Mouse (Mus musculus): ENCODE measurements around the gene Thap2. TPM values are rescaled to one million over a fixed set of nuclear protein-coding genes. Genes with fewer than 3 reads are reported as not detected.

Thap2 gene
- polyA plus RNA-seq, 1 experiment from 2014 or later: 24.0 TPM

DNA sequence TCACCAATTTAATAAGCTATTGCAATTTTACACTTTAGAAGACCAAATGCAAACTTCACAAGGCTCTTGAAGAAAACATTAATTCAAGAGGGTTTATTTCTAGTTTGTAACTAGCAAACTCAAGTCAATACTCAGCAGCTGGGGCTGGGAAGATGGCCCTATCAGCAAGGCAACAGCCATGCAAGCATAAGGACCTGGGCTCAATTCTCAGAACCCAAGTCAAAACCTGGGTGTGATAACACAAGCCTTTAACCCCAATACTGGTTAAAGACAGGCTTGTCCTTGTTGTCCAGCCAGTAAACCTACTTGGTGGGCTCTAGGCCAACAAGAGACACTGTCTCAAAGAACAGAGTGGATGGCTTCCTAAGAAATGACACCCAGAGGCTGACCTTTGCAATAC is 37.8 kb downstream of the Thap2 start:
- Histone ChIP-seq H3K4me1 (no peaks in the 10 kb centered on the region), H3K9me3 (replicated peaks) (no peaks in the 10 kb centered on the region)

DNA sequence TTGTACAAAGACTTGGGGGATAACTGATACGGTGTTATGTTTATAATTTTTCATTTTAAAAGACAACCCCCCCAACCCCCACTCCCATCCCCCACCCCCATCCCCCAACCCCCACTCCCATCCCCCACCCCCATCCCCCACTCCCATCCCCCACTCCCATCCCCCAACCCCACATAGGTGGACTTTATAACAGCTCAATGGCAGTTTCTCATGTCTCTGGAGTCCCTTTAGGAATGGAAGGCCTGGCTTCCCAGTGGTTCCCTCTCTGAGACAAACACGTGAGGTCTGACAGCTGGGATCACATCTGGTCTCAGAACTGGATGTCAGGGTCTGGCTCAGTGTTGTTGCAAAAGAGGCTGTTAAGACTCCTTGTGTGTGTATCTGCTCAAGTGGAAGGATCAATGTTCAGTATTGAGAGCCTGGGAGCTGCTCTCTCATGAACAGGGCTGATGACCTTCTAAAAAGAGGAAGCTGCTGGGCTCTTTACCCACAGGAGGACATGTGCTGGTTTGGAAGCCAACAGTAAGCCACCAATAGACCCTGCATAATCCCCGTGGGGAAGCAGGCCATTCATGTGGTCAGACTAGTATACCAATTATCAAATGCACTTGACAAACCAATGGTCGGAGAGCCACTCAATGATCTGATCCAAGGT is 41.3 kb downstream of the Thap2 start:
- Histone ChIP-seq H3K36me3 (peaks cover 30% of the 10 kb centered on the region), H3K27me3 (ENCODE audit: low read depth, poor library complexity, severe bottlenecking) (no peaks in the 10 kb centered on the region), H3K4me1 (no peaks in the 10 kb centered on the region), H3K9me3 (replicated peaks) (no peaks in the 10 kb centered on the region), H3K4me3 (no peak overlapping the region), H3K27ac (no peak overlapping the region)
- no peak for DNase-seq (ENCODE audit: low spot score)
- WGBS: 89% methylated on average over 4 of the region's 4 CpGs

More for the DNA sequence above, 37.8 kb downstream of the Thap2 start:
- no peak overlapping the region for H3K27ac ChIP-seq
- peaks cover 26% of the 10 kb centered on the region for H3K36me3 ChIP-seq
- no peak overlapping the region for H3K4me3 ChIP-seq
- H3K27me3 ChIP-seq (ENCODE audit: low read depth, poor library complexity, severe bottlenecking): no peaks in the 10 kb centered on the region
- no peak for DNase-seq (ENCODE audit: low spot score)

DNA sequence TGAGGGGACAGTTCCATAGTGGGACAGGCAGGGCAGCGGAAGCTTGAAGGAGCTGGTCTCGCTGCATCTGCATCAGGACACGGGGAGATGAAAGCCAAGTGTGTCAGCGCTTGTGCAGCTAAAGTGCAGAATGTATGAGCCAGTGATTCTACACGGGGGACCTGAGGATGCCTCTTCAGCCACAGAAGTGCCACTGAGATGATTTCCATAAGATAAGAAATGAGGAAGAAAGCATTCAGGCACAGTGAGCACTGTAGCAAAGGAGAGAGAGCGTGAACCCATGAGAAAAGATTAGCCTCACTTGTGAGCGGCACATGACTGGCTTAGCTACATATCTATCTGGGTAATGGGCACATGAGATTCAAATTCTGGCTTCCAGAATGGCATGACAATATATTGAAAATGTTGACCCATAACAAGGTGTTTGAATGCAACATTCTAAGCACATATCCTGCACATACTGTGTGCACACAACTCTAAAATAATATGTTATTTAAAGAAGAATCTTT is 44.4 kb downstream of the Thap2 start:
- 95% methylated on average over 7 of the region's 7 CpGs for WGBS
- DNase-seq (ENCODE audit: low spot score): no peak
- Histone ChIP-seq H3K4me1 (no peaks in the 10 kb centered on the region), H3K4me3 (no peak overlapping the region), H3K36me3 (peaks cover 19% of the 10 kb centered on the region), H3K9me3 (replicated peaks) (no peaks in the 10 kb centered on the region), H3K27me3 (ENCODE audit: low read depth, poor library complexity, severe bottlenecking) (no peaks in the 10 kb centered on the region), H3K27ac (no peak overlapping the region)

DNA sequence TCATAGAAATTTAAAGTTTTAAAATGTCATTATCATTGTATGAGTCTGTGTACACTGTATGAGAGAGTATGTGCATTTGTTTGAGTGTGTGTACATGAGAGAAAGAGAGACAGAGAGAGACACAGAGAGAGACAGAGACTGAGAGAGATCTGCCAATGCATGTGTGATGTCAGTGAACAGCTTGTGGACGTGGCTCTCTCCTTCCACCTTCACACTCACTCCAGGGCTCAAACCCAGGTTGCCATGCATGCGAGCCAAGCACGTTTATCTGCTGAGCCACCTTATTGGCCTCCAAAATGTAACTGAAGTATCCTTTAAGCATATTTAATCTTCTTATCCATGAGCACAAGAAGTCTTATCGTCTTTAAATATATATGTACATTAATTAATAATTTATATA is 47.3 kb downstream of the Thap2 start:
- WGBS: 86% methylated on average over 4 of the region's 4 CpGs
- Histone ChIP-seq H3K36me3 (peaks cover 6% of the 10 kb centered on the region; the same call in 1 of the 2 replicates), H3K4me3 (no peak overlapping the region), H3K27me3 (ENCODE audit: low read depth, poor library complexity, severe bottlenecking) (no peaks in the 10 kb centered on the region), H3K4me1 (no peaks in the 10 kb centered on the region), H3K9me3 (replicated peaks) (no peaks in the 10 kb centered on the region), H3K27ac (no peak overlapping the region)
- no peak for DNase-seq (ENCODE audit: low spot score)

DNA sequence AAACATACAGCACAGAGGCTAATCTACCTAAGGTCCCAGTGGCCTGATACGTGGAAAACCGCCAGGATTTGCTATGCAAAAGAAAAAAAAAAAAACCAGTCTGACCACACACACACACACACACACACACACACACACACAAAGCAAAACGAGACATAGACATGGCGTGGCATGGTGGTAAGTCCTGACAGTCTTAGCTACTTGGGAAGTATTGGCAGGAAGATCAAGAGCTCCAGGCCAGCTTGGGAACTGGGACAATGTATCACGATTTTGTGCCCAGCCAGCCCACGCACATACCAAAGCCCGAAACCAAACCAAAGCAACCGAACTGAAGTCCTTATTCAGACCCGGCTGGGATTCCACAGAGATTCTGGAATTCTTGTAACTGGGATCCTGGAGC is 50.7 kb downstream of the Thap2 start:
- Histone ChIP-seq H3K4me1 (no peaks in the 10 kb centered on the region), H3K36me3 (no peaks in the 10 kb centered on the region), H3K27me3 (ENCODE audit: low read depth, poor library complexity, severe bottlenecking) (no peaks in the 10 kb centered on the region), H3K27ac (no peak overlapping the region), H3K4me3 (no peak overlapping the region), H3K9me3 (replicated peaks) (no peaks in the 10 kb centered on the region)
- WGBS: 89% methylated on average over 9 of the region's 9 CpGs
- no peak for DNase-seq (ENCODE audit: low spot score)

DNA sequence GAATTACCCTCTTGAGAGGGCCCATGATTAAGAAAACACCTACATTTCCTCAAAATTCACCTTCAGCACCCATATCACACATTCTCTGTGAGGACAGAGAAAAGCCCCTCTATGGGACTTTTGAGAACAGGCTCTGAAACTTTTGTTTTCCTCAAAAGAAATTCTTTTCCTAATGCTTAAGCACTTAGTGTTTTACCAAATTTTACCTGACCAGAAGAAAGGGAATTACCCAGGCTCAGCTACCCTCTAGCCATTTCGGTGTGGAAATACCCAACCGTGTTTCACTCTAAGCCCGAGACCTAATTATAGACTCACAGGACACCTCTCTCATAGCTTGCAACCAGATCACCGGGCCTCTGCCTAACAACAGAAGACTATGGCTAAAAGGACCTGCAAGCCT is 51.2 kb downstream of the Thap2 start:
- no peaks in the 10 kb centered on the region for H3K4me1 ChIP-seq
- no peak for DNase-seq (ENCODE audit: low spot score)
- no peak overlapping the region for H3K4me3 ChIP-seq
- 94% methylated on average over 4 of the region's 4 CpGs for WGBS
- H3K9me3 ChIP-seq (replicated peaks): no peaks in the 10 kb centered on the region
- H3K27me3 ChIP-seq (ENCODE audit: low read depth, poor library complexity, severe bottlenecking): no peaks in the 10 kb centered on the region
- no peaks in the 10 kb centered on the region for H3K36me3 ChIP-seq
- no peak overlapping the region for H3K27ac ChIP-seq

DNA sequence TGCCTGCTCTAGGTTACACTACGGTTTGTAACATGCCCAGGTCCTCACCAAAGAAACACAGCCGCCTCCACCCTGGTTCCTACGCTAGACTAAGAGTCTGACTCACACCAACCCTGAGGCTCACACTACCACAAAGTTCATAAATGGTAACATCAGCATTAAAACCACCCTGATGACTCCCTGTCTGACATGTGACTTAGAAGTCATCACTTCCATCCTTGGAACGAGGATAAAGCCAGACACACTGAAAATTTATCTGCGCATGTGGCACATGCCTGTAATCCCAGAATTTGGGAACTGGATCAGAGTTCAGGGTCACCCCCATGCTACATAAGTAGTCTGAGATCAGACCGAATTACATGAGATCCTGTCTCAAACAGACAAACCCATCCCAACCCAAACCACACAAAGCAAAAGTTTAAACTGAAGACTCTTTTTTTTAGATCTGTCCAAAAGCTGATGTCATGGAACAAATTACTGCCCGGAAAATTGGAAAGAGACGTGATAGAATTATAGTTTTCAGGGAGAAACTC is 51.8 kb downstream of the Thap2 start:
- Histone ChIP-seq H3K27me3 (ENCODE audit: low read depth, poor library complexity, severe bottlenecking) (no peaks in the 10 kb centered on the region), H3K9me3 (replicated peaks) (no peaks in the 10 kb centered on the region), H3K4me3 (no peak overlapping the region), H3K27ac (no peak overlapping the region), H3K36me3 (no peaks in the 10 kb centered on the region), H3K4me1 (no peaks in the 10 kb centered on the region)
- DNase-seq (ENCODE audit: low spot score): no peak
- 90% methylated on average over 8 of the region's 8 CpGs for WGBS

DNA sequence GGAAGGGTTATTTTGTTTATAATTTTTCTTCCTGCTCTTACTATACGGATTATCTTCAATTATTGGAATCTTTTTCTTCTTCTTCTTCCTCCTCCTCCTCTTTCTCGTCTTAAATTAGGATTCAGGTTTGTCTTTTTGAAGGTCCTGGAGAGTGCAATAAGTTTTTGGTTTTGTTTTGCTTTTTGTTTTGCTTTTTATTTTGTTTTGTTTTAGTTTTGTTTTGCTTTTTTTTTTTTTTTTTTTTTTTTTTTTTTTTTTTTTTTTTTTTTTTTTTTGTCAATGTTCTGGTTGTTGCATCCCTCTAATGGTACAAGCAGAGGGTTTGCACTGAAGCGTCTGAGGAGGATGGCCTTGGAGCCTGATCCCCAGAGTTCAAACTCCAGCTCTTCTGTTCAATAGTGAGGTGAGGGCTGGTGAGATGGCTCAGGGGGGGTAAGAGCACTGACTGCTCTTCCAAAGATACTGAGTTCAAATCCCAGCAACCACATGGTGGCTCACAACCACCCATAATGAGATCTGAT is 55.2 kb downstream of the Thap2 start:
- WGBS: 85% methylated on average over 3 of the region's 3 CpGs

DNA sequence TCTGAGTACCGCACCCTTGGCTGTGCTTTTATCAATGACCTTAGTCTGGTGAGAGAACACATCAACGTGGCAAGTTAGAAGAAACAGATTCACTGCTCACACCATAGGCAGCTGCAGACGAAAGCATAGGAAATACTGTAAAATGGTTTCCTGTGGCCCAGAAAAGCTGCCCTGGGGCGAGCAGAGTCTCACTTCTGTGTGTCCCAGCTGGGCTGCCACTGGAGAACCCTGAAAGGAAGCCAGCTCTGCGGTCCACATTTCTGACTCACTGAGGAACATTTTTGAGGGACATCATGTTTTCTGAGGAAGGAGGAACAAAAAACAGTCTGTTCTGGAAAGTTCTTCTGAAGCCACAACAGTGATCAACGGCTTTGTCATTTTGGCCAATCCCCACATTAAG is 55.7 kb downstream of the Thap2 start:
- Histone ChIP-seq H3K4me3 (no peak overlapping the region), H3K9me3 (replicated peaks) (no peaks in the 10 kb centered on the region), H3K27ac (no peak overlapping the region), H3K4me1 (0 out of 2 replicates have a peak, but pooled peaks cover 6% of the 10 kb centered on the region), H3K27me3 (ENCODE audit: low read depth, poor library complexity, severe bottlenecking) (no peaks in the 10 kb centered on the region), H3K36me3 (no peaks in the 10 kb centered on the region)
- no peak for DNase-seq (ENCODE audit: low spot score)
- 83% methylated on average over 6 of the region's 6 CpGs for WGBS

More for the DNA sequence above, 55.2 kb downstream of the Thap2 start:
- no peak for DNase-seq (ENCODE audit: low spot score)
- H3K36me3 ChIP-seq: no peaks in the 10 kb centered on the region
- no peaks in the 10 kb centered on the region for H3K27me3 ChIP-seq (ENCODE audit: low read depth, poor library complexity, severe bottlenecking)
- H3K4me1 ChIP-seq: 0 out of 2 replicates have a peak, but pooled peaks cover 6% of the 10 kb centered on the region
- H3K9me3 ChIP-seq (replicated peaks): no peaks in the 10 kb centered on the region
- H3K27ac ChIP-seq: no peak overlapping the region
- H3K4me3 ChIP-seq: no peak overlapping the region

DNA sequence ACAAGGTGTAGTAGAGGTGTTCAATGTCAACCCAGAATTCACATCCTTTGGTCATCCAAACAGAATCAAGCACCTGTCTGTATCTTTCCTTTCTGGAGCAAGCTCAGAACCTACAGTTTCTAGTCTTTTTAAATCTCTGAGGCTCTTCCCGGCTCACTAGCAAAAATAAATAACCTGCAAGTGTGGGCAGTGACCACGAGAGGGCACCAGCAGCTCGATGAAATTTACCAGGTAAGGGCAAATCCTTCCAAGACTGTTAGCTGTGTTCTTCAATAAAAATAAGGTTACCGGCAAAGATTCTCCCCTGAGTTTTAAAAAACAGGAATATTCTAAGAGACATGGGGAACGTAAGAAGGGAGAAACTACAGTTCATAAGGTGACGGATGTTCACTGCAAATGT is 60.9 kb downstream of the Thap2 start:
- Histone ChIP-seq H3K27me3 (ENCODE audit: low read depth, poor library complexity, severe bottlenecking) (0 out of 2 replicates have a peak, but pooled peaks cover 4% of the 10 kb centered on the region), H3K4me3 (no peak overlapping the region), H3K9me3 (replicated peaks) (no peaks in the 10 kb centered on the region), H3K4me1 (0 out of 2 replicates have a peak, but pooled peaks cover 6% of the 10 kb centered on the region), H3K27ac (no peak overlapping the region), H3K36me3 (no peaks in the 10 kb centered on the region)
- DNase-seq (ENCODE audit: low spot score): peak; percentile 80
- 13% methylated on average over 6 of the region's 6 CpGs for WGBS

DNA sequence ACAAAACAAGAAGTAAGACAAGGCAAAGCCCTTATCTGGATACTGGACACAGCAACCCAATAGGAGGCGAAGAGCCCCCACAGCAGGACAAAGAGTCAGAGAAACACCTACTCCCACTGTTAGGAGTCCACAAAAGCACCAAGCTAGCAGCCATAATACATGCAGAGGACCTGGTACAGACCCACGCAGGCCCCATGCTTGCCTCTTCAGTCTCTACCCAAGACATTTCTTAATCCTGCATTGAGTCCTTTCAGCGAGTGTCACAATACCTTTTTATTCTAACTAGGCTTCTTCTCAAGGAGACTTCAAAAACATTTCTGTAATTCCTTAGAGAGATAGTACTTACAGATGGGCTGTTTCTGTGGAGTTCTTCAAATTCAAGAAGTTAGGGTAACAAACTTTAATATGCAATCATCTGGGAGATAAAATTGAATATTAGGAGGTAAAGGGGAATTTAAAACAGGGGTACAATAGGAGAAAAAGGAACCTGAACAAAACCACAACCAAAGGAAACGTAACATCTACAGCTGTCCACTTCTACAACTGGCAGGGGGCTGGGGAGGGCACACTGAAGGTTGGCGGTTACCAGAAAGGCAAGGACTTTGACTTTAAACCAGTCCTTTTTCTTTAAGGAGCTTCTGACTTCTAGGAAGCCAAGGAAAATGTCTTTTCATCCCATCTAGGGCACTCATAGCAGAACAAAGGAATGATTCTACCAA is 62.8 kb downstream of the Thap2 start:
- 84% methylated on average over 5 of the region's 5 CpGs for WGBS
- 0 out of 2 replicates have a peak, but pooled peaks cover 4% of the 10 kb centered on the region for H3K27me3 ChIP-seq (ENCODE audit: low read depth, poor library complexity, severe bottlenecking)
- DNase-seq (ENCODE audit: low spot score): no peak

More for the DNA sequence above, 62.8 kb downstream of the Thap2 start:
- Histone ChIP-seq H3K4me3 (no peak overlapping the region), H3K9me3 (replicated peaks) (no peaks in the 10 kb centered on the region), H3K27ac (no peak overlapping the region), H3K4me1 (peaks cover 6% of the 10 kb centered on the region; the same call in 1 of the 2 replicates), H3K36me3 (no peaks in the 10 kb centered on the region)
